Mouse (Mus musculus) mesoderm, embryonic 11.5 days (tissue): ENCODE results near the gene Ube2e1.

ENCODE experiments used
- DNase-seq: peaks from one replicate; pipeline ENCODE4 v3.0.0-alpha.2; 2012; ENCODE audit warnings: low read depth, low spot score

Gene Ube2e1

DNA sequence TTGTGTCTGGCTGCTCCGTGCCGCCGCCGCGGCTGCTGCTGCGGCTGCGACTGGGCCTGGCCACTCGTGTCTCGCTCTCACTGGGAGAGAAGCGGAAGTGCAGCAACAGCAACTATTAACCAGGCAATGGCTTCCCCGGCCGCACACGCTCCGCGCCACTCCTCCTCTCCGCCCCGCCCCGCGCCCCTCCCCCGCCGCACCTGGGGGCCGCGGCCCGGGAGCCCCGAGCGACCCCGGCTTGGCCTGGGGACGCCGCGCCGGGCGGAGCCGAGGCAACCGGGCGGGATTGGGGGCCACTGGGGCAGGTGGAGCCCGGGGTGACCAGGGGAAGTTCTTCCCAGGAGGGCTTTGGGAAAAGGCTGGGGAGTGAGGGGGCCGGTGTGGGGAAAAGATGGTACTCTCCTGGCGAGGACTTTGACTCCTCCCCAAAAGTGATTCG lies at the start of gene Ube2e1:
TSS of gene Ube2e1 (minus strand) at position 167 of the 439 bp plus-strand sequence.
- DNase-seq = peak; percentile 78

DNA sequence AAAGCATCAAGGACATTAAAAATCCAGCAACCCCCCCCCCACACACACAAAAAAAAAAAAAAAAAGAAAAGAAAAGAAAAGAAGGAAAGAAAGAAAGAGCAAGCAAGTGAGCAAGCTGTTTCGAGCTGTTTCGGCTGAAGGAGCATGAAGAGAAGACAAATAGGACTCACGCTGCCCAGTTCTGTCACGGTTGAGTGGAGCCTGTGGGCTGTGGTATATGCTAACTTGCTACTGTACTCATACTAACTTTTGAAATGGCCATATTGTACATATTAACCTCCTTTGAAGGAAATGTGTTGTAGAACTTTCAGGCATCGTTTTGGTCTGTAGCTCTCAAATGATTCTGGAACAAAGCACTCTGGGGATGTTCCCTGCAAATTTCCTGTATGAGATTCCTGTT lies 48.2 kb upstream of the Ube2e1 start:
- no peak for DNase-seq

DNA sequence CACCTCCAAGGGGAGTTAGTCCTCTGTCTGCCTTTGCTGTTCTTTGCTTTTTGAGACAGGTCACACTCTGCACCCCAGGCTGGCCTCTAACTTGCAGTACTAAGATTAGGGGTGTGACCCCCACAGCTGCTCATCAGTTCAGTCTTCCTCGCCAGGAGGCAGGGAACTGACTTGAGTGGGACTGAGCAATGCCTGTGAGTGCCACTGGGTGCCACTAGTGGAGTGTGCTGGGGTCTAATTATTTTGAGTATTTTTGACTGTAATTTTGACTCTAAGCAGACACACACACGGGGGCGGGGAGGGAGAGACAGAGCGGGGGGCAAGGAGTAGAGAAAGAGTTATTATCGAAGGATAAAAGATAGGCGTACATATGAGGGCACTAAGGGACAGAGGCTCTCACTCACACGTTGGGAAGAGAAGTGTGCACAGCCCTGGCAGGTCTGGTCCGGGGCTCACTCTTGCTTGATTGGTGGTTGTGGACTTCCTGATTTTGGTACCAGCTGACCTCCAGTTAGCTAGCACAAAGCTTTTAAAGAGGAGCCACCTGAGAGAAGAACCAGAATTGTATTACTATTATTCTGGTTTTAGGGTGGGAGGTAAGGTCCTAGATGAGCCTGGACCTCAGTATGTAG lies 46.4 kb upstream of the Ube2e1 start:
- no peak for DNase-seq

DNA sequence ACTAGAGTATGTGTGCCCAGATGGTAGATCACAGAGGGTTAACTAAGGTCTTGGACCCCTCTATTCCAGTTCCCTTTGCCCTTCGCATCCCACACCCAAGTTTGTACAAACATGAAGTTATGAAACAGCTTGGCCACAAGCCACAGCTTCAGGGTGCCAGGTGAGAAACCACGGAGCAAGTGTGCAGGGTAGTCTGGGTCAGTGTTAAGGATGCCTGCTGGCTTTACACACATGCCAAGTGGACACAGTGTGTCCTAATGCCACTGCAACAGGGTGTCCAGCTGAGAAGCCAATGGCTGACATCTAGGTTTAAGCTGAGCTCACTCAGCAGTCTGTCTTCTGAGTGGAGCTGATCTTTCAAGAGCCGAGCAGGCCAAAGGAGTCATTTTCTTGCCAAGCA lies 44.5 kb upstream of the Ube2e1 start:
- no peak for DNase-seq

DNA sequence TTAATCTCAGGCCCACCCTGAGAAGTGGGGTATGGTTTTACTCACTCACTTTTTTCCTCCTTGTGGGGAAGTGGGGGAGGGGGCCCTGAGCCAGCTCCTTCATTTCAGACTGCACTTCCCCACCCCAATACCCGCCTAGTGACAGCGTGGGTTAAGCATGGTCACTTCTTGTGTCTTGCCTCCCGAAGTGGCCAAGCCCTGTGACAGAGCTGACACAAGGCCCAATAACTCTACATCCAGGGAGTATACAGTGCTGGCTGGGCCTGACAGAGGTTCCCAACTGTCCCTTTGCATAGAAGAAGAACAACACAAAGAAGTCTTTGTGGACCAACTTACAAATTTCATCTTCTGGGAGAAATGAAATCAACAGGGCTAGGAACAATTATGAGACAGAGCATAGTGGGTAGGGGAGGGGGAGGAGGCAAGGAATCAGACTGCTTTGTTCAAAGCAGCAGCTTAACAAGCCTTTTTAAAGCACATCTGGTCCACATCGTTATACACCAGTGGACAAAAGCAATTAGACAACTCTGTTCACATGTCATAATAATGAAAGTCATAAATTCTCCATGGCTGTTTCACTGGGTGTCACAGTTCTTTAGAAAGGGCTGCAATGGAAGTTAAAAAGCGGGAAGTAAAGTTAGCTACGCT lies 42.2 kb upstream of the Ube2e1 start:
- DNase-seq = peak; percentile 24

DNA sequence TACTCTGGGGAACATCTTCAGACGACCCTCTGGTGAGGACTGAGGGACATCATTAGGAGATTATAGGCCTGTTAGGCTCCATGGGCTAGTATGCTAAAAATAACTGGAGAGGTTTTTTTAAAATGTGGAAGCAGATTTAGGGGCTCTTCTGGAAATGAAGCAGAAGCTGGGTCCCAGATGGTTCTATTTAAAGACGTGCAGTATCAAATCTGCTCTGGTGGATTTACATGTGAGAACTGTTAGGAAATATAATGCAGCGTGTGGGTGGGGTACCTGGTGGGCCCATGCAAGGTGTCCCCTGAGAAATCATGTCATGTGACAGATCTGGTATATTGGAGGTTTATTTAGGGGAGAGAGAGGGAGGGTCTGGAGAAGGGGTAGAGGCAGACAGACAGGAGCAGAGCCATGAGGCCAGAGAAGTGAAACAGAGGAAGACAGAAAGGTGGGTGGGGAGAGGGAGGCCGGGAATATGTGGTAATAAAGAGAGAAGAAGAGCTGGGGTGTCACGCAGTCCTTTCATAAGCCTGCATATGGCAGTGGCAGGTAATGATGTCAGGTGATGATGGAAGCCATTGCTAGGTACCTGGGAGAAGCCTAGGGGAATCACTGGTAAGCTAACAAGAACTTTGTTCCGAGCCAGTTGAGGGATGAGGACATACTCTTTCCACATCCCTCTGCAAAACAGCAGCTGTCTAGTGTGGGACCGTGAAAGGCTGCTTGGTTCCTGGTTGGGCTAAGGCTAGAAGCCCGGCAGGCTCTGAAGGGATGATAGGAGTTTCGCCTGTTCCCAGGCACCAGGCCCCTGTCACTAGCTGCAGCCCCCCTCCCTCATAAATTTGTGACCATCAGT lies 41.3 kb upstream of the Ube2e1 start:
- DNase-seq = no peak

DNA sequence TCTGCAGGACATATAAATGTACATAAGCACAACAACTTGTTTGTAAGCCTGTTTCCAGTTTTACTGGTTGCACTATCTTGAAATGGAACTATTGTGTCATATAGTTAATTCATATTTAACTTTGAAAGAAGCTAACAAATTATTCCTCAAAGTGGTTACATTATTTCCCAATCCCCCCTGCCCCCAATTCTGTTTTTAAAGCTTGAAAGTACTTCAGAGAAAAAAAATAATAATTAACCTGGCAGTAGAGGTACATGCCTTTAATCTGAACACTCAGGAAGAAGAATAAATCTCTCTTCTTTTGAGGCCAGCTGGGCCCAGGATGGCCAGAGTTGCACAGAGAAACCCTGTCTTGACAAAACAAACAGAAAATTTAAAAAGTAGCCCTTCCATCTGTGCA lies 37.4 kb upstream of the Ube2e1 start:
- DNase-seq = no peak

DNA sequence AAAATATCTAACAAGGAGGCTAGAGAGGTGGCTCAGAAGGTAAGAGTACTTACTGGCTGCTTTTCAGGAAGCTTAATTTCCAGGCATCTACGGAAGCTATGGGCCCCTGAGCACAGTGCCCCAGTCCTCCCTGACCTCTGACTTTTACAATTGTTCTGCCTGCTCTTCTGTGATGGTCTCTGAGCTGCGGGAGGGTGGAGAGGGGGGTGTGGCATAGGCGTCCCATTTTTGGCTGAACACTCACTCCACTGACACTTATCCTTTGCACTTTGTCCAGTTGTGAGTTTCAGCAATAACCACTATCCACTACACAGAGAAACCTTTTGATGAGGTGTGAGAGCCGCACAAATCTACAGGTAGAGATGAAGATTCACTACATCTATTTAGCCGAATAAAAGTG lies 35.4 kb upstream of the Ube2e1 start:
- no peak for DNase-seq

DNA sequence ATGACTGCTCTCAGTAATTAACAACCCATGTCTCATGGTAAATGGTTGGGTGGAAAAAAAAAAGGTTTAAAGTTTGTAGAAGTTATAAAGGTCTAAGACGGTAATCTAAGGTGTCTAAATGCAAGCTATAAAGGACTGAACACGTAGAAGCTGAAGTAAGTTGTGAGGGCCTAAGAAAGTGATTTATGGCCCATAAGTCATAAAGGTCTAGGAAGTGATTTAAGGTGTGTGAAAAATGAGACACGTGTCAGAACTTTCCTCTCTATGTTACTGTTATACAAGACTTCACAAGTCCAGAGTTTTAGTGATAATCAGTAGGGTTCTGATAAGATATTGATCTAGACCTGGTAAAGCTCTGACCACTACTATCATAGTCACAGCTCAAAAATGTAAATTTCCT lies 32.7 kb upstream of the Ube2e1 start:
- no peak for DNase-seq

DNA sequence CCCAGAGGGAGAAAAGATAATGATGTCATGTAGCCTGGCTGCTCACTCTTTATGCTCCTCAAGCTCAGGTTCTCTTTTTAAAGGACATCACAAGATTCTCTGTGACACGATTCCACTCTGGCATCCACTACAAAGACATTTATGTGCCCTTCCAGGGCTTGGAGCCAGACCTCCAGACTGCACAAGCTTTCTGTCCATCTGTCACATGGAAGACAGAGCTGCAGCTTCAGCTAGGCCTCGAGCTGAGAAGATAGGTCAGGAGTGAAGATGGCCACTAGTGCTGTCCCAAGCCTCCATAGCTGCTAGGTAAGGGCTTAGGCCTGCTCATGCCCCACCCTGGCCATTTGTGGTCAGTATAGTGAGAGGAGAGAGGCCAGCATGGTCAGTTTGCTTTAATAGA lies 24.8 kb upstream of the Ube2e1 start:
- DNase-seq = no peak

DNA sequence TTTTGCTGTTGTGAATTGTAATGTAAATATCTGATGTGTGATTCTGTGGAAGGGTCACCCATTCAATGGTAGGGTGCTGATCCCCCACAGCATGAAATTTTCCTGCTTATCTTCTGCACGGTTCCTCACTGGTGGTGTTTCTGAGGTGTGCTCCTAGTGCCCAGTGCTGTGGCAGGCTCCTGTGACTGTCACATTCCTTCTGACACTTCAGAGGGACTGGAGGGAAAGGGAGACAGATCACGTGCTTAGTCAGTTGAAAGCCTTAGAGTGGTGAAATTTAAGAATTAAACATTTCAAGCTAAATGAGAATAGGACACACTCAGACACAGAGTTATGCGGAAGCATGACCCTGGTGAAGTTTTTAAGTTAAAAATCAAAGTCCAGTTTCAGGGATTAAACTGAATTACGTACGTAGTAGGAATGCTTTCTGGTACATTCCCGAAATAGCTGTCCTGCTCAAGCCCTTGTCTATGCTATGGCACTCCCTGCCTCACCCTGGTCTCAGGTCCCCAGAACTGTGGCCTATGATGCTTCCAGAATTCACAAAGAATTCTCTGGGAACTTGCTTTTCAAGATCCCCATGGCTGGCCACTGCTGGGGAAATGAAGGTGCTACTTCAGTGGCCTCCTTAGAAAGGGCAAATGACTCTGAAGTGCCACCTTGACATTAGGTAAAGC lies 24.0 kb upstream of the Ube2e1 start:
- DNase-seq = no peak

DNA sequence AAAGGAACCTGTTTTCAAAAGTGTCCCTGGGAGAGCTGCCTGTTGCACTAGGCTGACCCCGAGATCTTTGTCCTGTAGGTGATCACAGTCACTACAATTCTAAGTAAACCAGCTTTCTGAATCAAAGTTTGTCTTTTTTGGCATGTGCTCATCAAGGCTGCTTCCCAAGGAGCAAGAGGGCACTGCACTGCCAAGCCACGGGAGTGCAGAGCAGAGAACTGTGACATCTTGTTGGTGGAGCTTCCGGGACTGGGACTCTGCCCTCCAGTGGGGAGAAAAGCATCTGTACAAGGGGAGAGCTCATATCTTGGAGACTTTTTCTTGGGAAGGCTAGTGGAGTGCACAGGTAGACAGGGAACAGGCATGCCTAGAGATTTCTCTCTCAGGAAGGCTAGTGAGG lies 21.9 kb upstream of the Ube2e1 start:
- no peak for DNase-seq

DNA sequence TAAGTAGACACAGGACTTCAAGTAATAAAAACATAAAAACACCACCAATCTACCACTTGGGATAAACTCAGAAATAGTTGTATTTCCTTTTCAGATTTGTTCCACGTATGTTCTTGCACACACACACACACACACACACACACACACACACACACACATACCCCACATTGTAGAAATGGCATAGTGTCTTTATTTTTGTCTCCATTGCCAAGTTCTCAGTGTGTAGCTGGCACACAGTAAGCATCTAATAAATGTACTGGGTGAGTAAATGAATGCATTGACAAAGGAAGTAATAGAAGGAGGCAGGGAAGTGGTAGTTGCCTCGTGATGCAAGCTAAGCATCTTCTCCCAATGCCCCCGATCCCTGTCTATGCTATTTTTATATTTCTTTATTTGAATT lies 21.3 kb upstream of the Ube2e1 start:
- no peak for DNase-seq

DNA sequence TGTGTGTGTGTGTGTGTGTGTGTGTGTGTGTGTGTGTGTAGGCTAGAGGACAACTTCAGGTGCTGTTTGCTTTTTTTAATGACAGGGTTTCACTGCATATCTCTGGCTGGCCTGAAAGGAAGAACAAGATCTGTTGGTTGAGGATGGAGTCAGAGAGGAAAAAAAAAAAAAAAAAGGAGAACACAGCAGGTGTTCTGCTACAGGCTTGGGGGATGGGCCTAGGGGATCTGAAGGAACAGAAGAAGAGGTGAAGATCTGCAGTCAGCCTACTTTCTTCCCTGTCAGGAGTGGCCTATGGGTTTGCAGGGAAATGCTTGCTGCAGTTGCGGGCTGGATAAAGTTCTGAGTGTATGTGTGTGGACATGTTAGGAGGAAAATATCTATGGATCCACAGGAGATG lies 19.0 kb upstream of the Ube2e1 start:
- DNase-seq = no peak

DNA sequence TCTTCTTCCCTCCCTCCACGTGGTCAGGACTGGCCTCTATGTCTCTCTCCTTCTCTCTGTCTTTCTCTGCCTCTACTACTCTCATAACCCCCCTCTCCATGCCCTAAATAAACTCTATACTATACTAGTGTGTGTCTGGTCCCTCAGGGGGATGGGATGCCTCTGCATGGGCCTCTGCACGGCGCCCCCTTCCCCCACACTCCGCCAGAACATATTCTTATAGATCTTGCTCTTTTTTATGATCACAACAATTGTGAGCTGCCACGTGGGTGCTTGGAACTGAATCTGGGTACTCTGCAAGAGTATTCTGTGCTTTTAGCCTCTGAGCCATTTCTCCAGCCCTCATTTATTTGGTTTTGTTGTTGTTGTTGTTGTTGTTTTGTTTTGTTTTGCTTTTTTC lies 18.2 kb upstream of the Ube2e1 start:
- DNase-seq = no peak

DNA sequence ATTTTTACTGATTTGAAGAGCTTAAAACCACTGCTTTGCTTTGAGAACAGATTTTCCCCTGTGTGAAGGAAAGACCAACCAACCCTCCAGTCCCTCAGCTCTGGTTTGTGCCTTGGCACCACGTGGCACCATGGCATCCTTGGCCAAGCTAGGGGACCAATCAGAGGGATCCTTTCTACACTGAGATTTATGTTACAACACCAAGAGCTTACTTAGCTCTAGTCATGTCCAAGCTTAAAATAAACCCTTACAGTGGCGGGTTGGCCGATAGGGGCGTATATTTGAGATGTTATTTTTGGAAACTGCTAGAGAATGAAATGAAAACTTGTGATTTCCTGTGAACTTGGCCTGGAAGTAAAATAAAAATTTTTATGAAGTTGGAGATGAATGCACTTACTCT lies 11.9 kb upstream of the Ube2e1 start:
- no peak for DNase-seq

DNA sequence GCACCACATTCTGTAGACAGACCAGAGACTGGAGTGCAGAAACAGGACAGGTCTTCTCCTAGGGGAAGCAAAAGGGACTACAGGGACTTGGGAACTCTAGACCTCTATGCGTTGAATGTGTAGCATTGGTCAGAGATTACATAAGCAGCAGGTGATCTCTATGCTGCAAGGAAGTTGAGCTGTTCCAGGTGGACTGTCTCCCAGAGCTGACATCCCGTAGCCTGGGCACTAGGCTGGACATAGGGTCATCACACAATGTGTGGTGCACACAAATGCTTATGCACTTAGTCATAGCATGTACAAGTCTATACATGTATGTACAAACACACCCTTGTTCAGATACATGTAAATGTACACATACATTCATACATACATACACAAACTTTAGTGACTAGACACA lies 11.1 kb upstream of the Ube2e1 start:
- no peak for DNase-seq

DNA sequence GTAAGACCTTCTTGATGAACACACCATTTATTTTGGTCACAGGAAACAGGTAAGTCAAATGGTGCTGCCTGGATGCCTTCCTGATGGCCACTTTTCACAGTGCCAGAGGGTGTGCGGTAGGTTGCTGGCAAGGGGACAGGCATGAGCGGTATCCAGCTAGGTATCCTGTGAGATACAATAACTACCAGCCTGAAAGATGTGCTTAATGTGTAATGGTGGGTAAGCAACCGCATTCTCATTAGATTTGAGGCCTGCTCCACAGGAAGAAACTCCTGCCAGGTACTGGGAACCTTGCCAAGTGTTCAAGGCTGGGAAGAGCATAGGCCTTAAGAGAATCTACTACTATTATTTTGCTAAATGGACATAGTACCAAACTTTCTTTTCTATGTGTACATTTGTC lies 9.4 kb upstream of the Ube2e1 start:
- DNase-seq = no peak

DNA sequence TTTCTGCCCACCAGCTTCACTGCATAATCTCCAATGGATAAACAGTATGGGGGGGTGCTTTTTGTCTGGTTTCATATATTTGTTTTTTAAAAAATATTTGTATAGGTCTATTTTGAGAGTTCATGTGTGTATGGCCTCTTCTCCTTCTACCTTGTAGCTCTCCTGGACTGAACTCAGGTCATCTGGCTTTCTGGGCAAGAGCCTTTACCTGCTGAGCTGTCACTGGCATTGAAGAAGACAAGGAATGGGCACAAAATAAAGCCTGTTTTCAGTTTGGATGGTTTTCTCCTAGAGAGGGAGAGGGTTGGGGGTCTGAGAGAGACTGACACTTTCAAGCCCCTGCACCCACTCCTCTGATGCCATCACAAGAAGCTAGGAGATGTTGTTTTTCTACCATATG lies 4.4 kb upstream of the Ube2e1 start:
- no peak for DNase-seq

DNA sequence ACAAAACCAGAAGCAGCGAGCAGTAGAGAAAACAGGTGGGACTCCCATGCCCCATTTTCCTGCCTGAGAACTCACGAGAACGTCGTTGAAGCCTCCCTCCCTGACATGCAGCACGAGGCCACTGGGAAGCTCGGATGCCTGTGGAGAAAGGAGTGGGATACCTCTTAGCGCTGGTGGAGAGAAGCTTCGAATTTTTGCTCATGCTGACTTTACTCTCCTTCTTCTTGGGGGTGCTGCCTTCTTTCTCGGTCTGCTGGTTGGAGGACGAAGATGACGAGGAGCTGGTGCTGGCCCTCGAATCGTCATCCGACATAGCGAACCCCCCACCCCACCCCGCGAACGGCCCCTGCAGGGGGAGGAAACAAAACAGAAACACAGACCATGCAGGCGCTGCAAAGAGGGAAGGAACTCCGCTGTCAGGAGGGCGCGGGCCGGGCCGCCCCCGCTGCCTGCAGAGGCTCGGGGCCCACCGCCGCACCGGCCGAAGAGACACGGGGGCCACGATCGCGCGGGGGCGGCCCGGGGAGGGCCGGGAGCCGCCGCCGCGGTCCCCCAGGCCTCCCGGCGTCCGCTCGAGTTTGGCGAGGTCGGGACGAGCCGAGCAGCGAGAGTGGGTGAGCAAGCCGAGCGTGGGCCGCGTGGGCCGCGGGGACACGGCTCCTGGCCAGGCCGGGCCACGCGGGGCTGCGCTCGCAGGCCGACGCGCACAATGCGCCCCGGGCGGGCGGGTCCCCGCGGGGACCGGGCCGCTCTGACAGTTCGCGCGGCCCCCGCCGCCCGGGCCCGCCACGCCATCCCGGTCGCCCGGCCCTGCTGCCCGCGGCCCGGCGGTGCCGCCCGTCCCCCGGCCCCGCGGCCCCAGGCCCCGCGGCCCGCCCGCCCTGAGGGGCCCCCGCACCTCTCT lies 618 bp downstream of the Ube2e1 start:
- peak; percentile 47 for DNase-seq

DNA sequence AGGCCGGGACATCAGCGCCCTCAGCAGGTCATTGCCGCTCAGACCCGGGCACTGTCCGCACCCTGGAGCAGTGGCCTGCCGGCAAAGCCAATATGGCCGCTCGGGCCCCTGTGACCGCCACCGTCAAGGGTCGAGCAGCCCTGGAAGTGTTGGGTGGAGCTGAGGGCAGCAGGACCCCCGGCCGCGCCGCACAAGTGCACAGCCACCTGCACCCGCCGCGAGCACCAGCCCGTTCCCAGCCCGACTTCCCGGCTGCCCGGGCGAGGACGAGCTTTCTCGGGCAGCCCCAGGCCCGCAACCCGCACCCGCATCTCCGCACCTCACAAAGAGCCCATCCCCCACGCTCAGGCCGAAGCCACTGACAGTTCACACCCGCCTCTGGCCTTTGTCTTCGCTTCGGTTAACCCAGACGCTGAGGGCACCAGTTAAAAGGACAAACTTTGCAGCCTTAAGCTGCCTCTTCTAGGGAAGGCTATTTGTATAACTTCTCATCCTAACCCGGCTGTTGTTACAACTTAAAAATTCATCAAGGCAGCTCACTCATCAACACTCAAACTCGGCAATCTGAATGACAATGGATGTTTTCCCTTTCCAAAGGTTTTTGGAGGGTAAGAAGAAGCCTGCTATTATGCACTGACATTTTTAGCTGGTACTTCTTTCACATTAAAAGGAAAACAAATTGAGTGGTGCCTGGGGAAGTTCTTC lies 4.5 kb downstream of the Ube2e1 start:
- DNase-seq = peak; percentile 48
